Mouse (Mus musculus): ENCODE measurements around the gene Olfr711. TPM values are rescaled to one million over a fixed set of nuclear protein-coding genes. Genes with fewer than 3 reads are reported as not detected.

The Olfr711 gene
- polyA plus RNA-seq (2012; rRNA removed), result not detected in 2 replicates

DNA sequence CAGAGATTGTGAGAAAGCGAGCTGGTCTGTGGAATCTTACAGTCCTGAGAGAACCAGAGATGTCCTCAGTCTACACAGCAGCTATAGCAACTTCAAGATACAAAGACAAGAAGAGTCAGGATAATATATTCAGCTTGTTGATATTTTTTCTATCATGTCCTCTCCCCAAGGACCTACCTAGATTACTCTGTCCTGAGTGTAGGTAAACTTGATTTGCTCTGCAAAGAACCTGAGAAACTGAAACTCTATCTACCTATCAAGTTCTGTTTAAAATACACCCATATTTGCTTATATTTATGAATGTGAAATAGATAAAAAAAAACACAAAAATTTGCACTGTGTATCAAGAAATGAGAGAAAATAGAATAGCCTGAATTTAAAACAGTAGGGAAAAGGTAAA, at the start of gene Olfr711:
Gene Olfr711 (minus strand): TSS at position 101 of the 400 bp plus-strand sequence.

DNA sequence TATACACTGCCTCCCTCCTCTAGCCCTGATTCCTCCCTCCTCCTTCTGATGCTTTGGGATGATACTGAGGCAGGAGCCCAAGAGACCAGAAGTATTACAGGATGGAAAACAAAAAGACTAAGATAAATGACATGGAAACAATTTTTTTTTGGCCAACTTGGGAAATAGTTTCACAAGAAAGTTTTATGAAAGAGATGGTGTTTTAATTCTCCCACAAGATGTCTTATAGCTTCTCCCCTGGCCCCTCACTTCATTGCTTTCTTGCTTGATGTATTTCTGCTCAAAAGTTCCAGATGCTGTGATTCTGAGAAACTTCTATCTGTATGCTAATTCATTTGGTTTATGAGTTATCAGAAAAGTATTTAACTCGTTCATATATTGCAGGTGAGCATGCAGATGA, 30.7 kb upstream of the Olfr711 start, which contains the start of gene Olfr2:
Gene Olfr2 (minus strand): TSS at position 101 of the 400 bp plus-strand sequence.

DNA sequence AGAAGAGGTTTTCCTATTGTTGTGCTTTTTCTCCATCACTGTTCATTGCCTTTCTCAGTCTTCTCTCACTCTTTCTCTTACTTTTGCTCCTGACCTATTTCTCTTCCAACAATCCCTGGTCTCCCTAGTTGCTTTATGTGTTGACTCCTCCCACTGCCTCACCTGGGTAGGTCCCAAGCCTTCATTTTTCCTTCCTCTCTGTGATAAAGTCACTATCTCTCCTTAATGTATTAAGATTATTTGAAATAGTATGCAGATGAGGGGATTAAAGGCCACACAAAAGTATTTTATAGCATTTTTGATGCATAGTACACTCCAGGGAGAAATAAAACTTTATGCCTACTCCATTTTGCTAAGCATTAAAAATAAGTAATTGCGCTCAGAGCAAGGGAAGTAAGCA, 11.4 kb downstream of the Olfr711 start, which contains the start of gene Olfr6:
Gene Olfr6 (minus strand): TSS at position 101 of the 400 bp plus-strand sequence.

DNA sequence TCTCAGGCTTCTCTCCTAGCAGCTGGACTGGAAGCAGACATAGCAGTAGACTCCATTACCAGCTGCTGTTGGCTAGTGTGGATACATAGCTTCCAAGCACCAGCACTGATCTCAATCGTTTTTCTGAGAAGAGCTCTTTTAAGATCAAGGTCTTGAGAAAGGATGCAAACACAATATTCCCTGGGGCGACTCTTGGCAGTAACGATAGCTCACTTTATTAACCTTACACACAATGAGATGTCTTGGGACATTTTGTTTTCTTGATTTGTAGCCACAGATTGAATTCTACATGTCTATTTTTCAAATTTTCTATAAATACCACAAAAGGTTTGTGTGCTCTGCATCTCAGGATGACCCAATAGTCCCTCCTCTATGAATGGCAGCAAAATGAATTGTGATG, 27.0 kb downstream of the Olfr711 start, which contains the start of gene Olfr710:
Gene Olfr710 (minus strand): TSS at position 101 of the 400 bp plus-strand sequence.

DNA sequence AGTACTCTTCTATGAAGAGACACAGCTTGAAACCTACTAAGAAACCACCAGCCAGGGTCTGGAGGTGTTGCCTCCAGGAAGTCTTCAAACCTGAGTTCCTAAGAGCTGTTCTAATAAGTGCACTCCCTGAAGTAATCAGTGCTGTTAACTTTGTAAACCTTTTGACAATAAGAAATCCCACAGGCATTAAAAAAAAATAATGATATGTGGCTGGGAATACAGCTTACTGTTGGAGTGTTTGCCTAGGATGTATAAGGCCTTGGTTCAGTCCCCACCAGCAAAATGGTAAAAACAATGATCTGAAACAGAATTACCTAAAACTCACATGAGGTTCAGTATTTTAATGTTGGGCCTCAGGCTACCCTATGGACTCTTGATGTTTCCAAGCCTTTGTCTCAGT, 43.1 kb downstream of the Olfr711 start, which contains the start of gene Olfr709-ps1:
Gene Olfr709-ps1 (minus strand): TSS at position 101 of the 400 bp plus-strand sequence.

Other genes starting within 250 kb of the Olfr711 start
- not detected in 2 replicates for gene Olfr697, start 233.0 kb downstream of the Olfr711 start, polyA plus RNA-seq (2012; rRNA removed)
- gene Olfr698, start 220.1 kb downstream of the Olfr711 start, polyA plus RNA-seq (2012; rRNA removed), result not detected in 2 replicates
- gene Olfr699, start 182.3 kb downstream of the Olfr711 start, polyA plus RNA-seq (2012; rRNA removed), result not detected in 2 replicates
- gene Olfr700, start 166.6 kb downstream of the Olfr711 start, polyA plus RNA-seq (2012; rRNA removed), result not detected in 2 replicates
- gene Olfr701, start 161.3 kb downstream of the Olfr711 start, polyA plus RNA-seq (2012; rRNA removed), result not detected in 2 replicates
- not detected in 2 replicates for gene Olfr702, start 141.6 kb downstream of the Olfr711 start, polyA plus RNA-seq (2012; rRNA removed)
- not detected in 2 replicates for gene Olfr703, start 132.1 kb downstream of the Olfr711 start, polyA plus RNA-seq (2012; rRNA removed)
- not detected in 2 replicates for gene Olfr704, start 112.3 kb downstream of the Olfr711 start, polyA plus RNA-seq (2012; rRNA removed)
- not detected in 2 replicates for gene Olfr705, start 98.6 kb downstream of the Olfr711 start, polyA plus RNA-seq (2012; rRNA removed)
- not detected in 2 replicates for gene Olfr706, start 87.3 kb downstream of the Olfr711 start, polyA plus RNA-seq (2012; rRNA removed)
- not detected in 2 replicates for gene Olfr707, start 74.2 kb downstream of the Olfr711 start, polyA plus RNA-seq (2012; rRNA removed)
- gene Olfr1532-ps1, start 67.5 kb downstream of the Olfr711 start, polyA plus RNA-seq (2012; rRNA removed), result not detected in 2 replicates
- gene Olfr709-ps1, start 43.2 kb downstream of the Olfr711 start, polyA plus RNA-seq (2012; rRNA removed), result not detected in 2 replicates
- gene Olfr710, start 27.1 kb downstream of the Olfr711 start, polyA plus RNA-seq (2012; rRNA removed), result not detected in 2 replicates
- gene Olfr6, start 11.5 kb downstream of the Olfr711 start, polyA plus RNA-seq (2012; rRNA removed), result not detected in 2 replicates
- not detected in 2 replicates for gene Olfr2, start 30.6 kb upstream of the Olfr711 start, polyA plus RNA-seq (2012; rRNA removed)
- not detected in 2 replicates for gene Olfr713, start 55.7 kb upstream of the Olfr711 start, polyA plus RNA-seq (2012; rRNA removed)
- not detected in 2 replicates for gene Olfr714, start 95.5 kb upstream of the Olfr711 start, polyA plus RNA-seq (2012; rRNA removed)
- not detected in 2 replicates for gene Olfr17, start 117.8 kb upstream of the Olfr711 start, polyA plus RNA-seq (2012; rRNA removed)
- gene Olfr715b, start 134.9 kb upstream of the Olfr711 start, polyA plus RNA-seq (2012; rRNA removed), result not detected in 2 replicates
- gene Olfr715, start 155.6 kb upstream of the Olfr711 start, polyA plus RNA-seq (2012; rRNA removed), result not detected in 2 replicates
- not detected in 2 replicates for gene Olfr716, start 162.9 kb upstream of the Olfr711 start, polyA plus RNA-seq (2012; rRNA removed)
- not detected in 2 replicates for gene Nlrp14, start 191.5 kb upstream of the Olfr711 start, polyA plus RNA-seq (2012; rRNA removed)
- gene Rbmxl2, start 234.0 kb upstream of the Olfr711 start, polyA plus RNA-seq (2012; rRNA removed), result not detected in 2 replicates

Measured in liver, embryonic 18 days (tissue).